Comparison of ENCODE assay signal across 8 mouse cellular contexts in genomic region chr12:108834786-108835185, GRCm38 (mm10). TPM values are rescaled to one million over a fixed set of nuclear protein-coding genes. Genes with fewer than 3 reads are reported as not detected.
A peak's percentile ranks its signal among the peaks of the same experiment; 100 is the strongest.
DNase-seq lines count a peak whose midpoint lies in the region; ATAC-seq and TF ChIP-seq lines count a peak whose summit lies in the region.

No protein-coding gene starts in this region.

- H3K9ac ChIP-seq in kidney, embryonic 16.5 days (replicated peaks; ENCODE audit: low read length), result peak overlapping the region; percentile 91
- peak overlapping the region; percentile 90 for H3K9ac ChIP-seq in embryonic facial prominence, embryonic 13.5 days
- H3K9ac ChIP-seq in intestine, postnatal 0 days (ENCODE audit: low read depth, low read length), result no peak overlapping the region

- H3K9me3 ChIP-seq in kidney, embryonic 16.5 days (ENCODE audit: low read length), result no peaks in the 10 kb centered on the region
- H3K9me3 ChIP-seq in embryonic facial prominence, embryonic 13.5 days, result no peaks in the 10 kb centered on the region
- H3K9me3 ChIP-seq in intestine, postnatal 0 days (ENCODE audit: control insufficient read depth), result no peaks in the 10 kb centered on the region

- H3K4me3 ChIP-seq in kidney, embryonic 16.5 days (ENCODE audit: low read length), result peak overlapping the region; percentile 59
- peak overlapping the region; percentile 73 for H3K4me3 ChIP-seq in embryonic facial prominence, embryonic 13.5 days
- H3K4me3 ChIP-seq in intestine, postnatal 0 days (ENCODE audit: low read depth, low read length), result peak overlapping the region; percentile 69
- H3K4me3 ChIP-seq in myocyte, result peak overlapping the region; percentile 70

- H3K27me3 ChIP-seq in kidney, embryonic 16.5 days (ENCODE audit: insufficient read depth, low read length), result no peaks in the 10 kb centered on the region
- no peaks in the 10 kb centered on the region for H3K27me3 ChIP-seq in embryonic facial prominence, embryonic 13.5 days
- no peaks in the 10 kb centered on the region for H3K27me3 ChIP-seq in intestine, postnatal 0 days (replicated peaks; ENCODE audit: control insufficient read depth, insufficient read depth, low read length)
- no peaks in the 10 kb centered on the region for H3K27me3 ChIP-seq in myocyte (ENCODE audit: control insufficient read depth, insufficient read depth, insufficient read length)

- TF ChIP-seq CTCF in intestine, postnatal 0 days (IDR thresholded peaks at IDR 0.05; ENCODE audit: low read depth), result no peak

- no peak for TF ChIP-seq POLR2A in myocyte (IDR thresholded peaks at IDR 0.05; ENCODE audit: insufficient read length, low read depth)

- DNase-seq in kidney, postnatal 14 days, result no peak
- no peak for DNase-seq in urinary bladder, postnatal 14 days (ENCODE audit: low spot score)
- no peak for DNase-seq in testis, postnatal 10 days (ENCODE audit: low spot score)
- DNase-seq in spleen, postnatal 36 days (ENCODE audit: low spot score in 2 of 2), result no peak

- no peaks in the 10 kb centered on the region for H3K36me3 ChIP-seq in kidney, embryonic 16.5 days (ENCODE audit: insufficient read depth, low read length)
- H3K36me3 ChIP-seq in embryonic facial prominence, embryonic 13.5 days, result peaks cover 9% of the 10 kb centered on the region; the same call in 1 of the 2 replicates
- no peaks in the 10 kb centered on the region for H3K36me3 ChIP-seq in intestine, postnatal 0 days (ENCODE audit: control insufficient read depth, insufficient read depth)
- no peaks in the 10 kb centered on the region for H3K36me3 ChIP-seq in myocyte (ENCODE audit: control insufficient read depth, insufficient read depth)

- no peak overlapping the region for H3K27ac ChIP-seq in kidney, embryonic 16.5 days (ENCODE audit: low read length)
- no peak overlapping the region for H3K27ac ChIP-seq in embryonic facial prominence, embryonic 13.5 days
- no peak overlapping the region for H3K27ac ChIP-seq in intestine, postnatal 0 days (ENCODE audit: low read depth, low read length)

- H3ac ChIP-seq in myocyte (ENCODE audit: control insufficient read depth, insufficient read length), result peak overlapping the region; percentile 39

- peaks cover 49% of the 10 kb centered on the region for H3K4me1 ChIP-seq in kidney, embryonic 16.5 days (ENCODE audit: insufficient read depth, low read length)
- H3K4me1 ChIP-seq in embryonic facial prominence, embryonic 13.5 days, result peaks cover 47% of the 10 kb centered on the region
- peaks cover 6% of the 10 kb centered on the region for H3K4me1 ChIP-seq in intestine, postnatal 0 days (replicated peaks; ENCODE audit: control insufficient read depth, insufficient read depth, low read length)

- peak overlapping the region; percentile 97 for H3K4me2 ChIP-seq in kidney, embryonic 16.5 days (replicated peaks; ENCODE audit: low read depth, low read length)
- H3K4me2 ChIP-seq in embryonic facial prominence, embryonic 13.5 days, result peak overlapping the region; percentile 97
- peak overlapping the region; percentile 87 for H3K4me2 ChIP-seq in intestine, postnatal 0 days (replicated peaks; ENCODE audit: low read depth)
- H3K4me2 ChIP-seq in myocyte (ENCODE audit: low read depth), result peak overlapping the region; percentile 96

- no peak for ATAC-seq in kidney, embryonic 16.5 days (ENCODE audit: low FRiP score, low TSS enrichment)
- no peak for ATAC-seq in embryonic facial prominence, embryonic 13.5 days (ENCODE audit: insufficient number of reproducible peaks, insufficient read depth, low FRiP score, low TSS enrichment, low read depth)
- no peak for ATAC-seq in intestine, postnatal 0 days

- WGBS in kidney, embryonic 16.5 days, result 38% methylated on average over 5 of the region's 5 CpGs
- 34% methylated on average over 5 of the region's 5 CpGs for WGBS in embryonic facial prominence, embryonic 13.5 days
- 35% methylated on average over 5 of the region's 5 CpGs for WGBS in intestine, postnatal 0 days

- peaks cover 24% of the 10 kb centered on the region for H3K79me2 ChIP-seq in myocyte (ENCODE audit: control insufficient read depth, insufficient read depth)

TF ChIP-seq in myocyte, 11 proteins besides CTCF, POLR2A, EP300 and RAD21:
- no peak for TF ChIP-seq E2F4 (IDR thresholded peaks at IDR 0.05; ENCODE audit: insufficient read depth)
TF ChIP-seq in myocyte: peak in this region for 0.

RNA-seq across cellular contexts. Expression of gene Slc25a29, which starts 0.9 kb away (rescaled TPM):
- polyA plus RNA-seq in kidney, embryonic 16.5 days (2015; fragmentation: Nextera tagmentation; extraction: Ambion mirVana), result 8.5 and 9.1 TPM in 2 replicates
- 15.1 and 15.8 TPM in 2 replicates for polyA plus RNA-seq in embryonic facial prominence, embryonic 13.5 days (2015; fragmentation: Nextera tagmentation; extraction: Ambion mirVana)
- 1.8 and 1.9 TPM in 2 replicates for polyA plus RNA-seq in intestine, postnatal 0 days (2015; fragmentation: Nextera tagmentation; extraction: Ambion mirVana)
- polyA plus RNA-seq in myocyte (2012; fragmentation: generic; extraction: Trizol), result 20.9 TPM

RNA-seq across cellular contexts. Expression of gene Slc25a47, which starts 1.1 kb away (rescaled TPM):
- 9.9 and 12.0 TPM in 2 replicates for polyA plus RNA-seq in kidney, embryonic 16.5 days (2015; fragmentation: Nextera tagmentation; extraction: Ambion mirVana)
- 13.1 and 16.6 TPM in 2 replicates for polyA plus RNA-seq in embryonic facial prominence, embryonic 13.5 days (2015; fragmentation: Nextera tagmentation; extraction: Ambion mirVana)
- polyA plus RNA-seq in intestine, postnatal 0 days (2015; fragmentation: Nextera tagmentation; extraction: Ambion mirVana), result 4.7 and 5.1 TPM in 2 replicates
- 3.6 TPM for polyA plus RNA-seq in myocyte (2012; fragmentation: generic; extraction: Trizol)

RNA-seq across cellular contexts. Expression of gene Yy1, which starts 42.0 kb away (rescaled TPM):
- 15.9 and 16.9 TPM in 2 replicates for polyA plus RNA-seq in kidney, embryonic 16.5 days (2015; fragmentation: Nextera tagmentation; extraction: Ambion mirVana)
- 18.6 and 21.3 TPM in 2 replicates for polyA plus RNA-seq in embryonic facial prominence, embryonic 13.5 days (2015; fragmentation: Nextera tagmentation; extraction: Ambion mirVana)
- 10.3 and 10.9 TPM in 2 replicates for polyA plus RNA-seq in intestine, postnatal 0 days (2015; fragmentation: Nextera tagmentation; extraction: Ambion mirVana)
- 15.3 TPM for polyA plus RNA-seq in myocyte (2012; fragmentation: generic; extraction: Trizol)

RNA-seq across cellular contexts. Expression of gene Wdr25, which starts 58.6 kb away (rescaled TPM):
- 8.9 and 9.9 TPM in 2 replicates for polyA plus RNA-seq in kidney, embryonic 16.5 days (2015; fragmentation: Nextera tagmentation; extraction: Ambion mirVana)
- polyA plus RNA-seq in embryonic facial prominence, embryonic 13.5 days (2015; fragmentation: Nextera tagmentation; extraction: Ambion mirVana), result 9.6 and 10.8 TPM in 2 replicates
- polyA plus RNA-seq in intestine, postnatal 0 days (2015; fragmentation: Nextera tagmentation; extraction: Ambion mirVana), result 2.7 and 2.9 TPM in 2 replicates
- polyA plus RNA-seq in myocyte (2012; fragmentation: generic; extraction: Trizol), result 14.0 TPM

RNA-seq across cellular contexts. Expression of gene Wars, which starts 59.2 kb away (rescaled TPM):
- 94.6 and 98.5 TPM in 2 replicates for polyA plus RNA-seq in kidney, embryonic 16.5 days (2015; fragmentation: Nextera tagmentation; extraction: Ambion mirVana)
- polyA plus RNA-seq in embryonic facial prominence, embryonic 13.5 days (2015; fragmentation: Nextera tagmentation; extraction: Ambion mirVana), result 75.6 and 78.6 TPM in 2 replicates
- polyA plus RNA-seq in intestine, postnatal 0 days (2015; fragmentation: Nextera tagmentation; extraction: Ambion mirVana), result 34.5 and 36.5 TPM in 2 replicates
- 180 TPM for polyA plus RNA-seq in myocyte (2012; fragmentation: generic; extraction: Trizol)
